24 mouse cellular contexts compared by ENCODE assay signal in genomic region chr17:12671029-12671605, GRCm38 (mm10). TPM values are rescaled to one million over a fixed set of nuclear protein-coding genes. Genes with fewer than 3 reads are reported as not detected.
DNase-seq lines count a peak whose midpoint lies in the region; ATAC-seq and TF ChIP-seq lines count a peak whose summit lies in the region.
"Had no signal": no experiment of that assay in that cellular context is flagged by ENCODE, and none has a peak within 500 bp of the region (broad histone marks: within the 10 kb centered on the region; RNA-seq: fewer than 3 reads in every experiment).

No protein-coding gene starts in this region.

- H3K4me3 ChIP-seq in liver, adult 2 months (ENCODE audit: insufficient read depth, low read depth, low read length): no peak overlapping the region
- no peak overlapping the region for H3K4me3 ChIP-seq in liver, embryonic 11.5 days (ENCODE audit: low read depth, low read length)
- H3K4me3 ChIP-seq in kidney, adult 2 months (ENCODE audit: insufficient read depth, low read depth, low read length): no peak overlapping the region
- H3K4me3 ChIP-seq in small intestine, adult 2 months (ENCODE audit: low read depth, low read length): no peak overlapping the region
- H3K4me3 ChIP-seq in midbrain, embryonic 10.5 days: no peak overlapping the region
- H3K4me3 ChIP-seq: embryonic facial prominence, embryonic 13.5 days; forebrain, embryonic 15.5 days; left cerebral cortex, adult 2 months; megakaryocyte, embryonic 14.5 days; midbrain, embryonic 15.5 days; neural tube, embryonic 15.5 days had no signal

- ATAC-seq in liver, embryonic 11.5 days (replicated peaks; ENCODE audit: low FRiP score): no peak
- ATAC-seq: forebrain, embryonic 15.5 days; midbrain, embryonic 15.5 days had no signal

- peak; percentile 89 for DNase-seq in liver, adult 2 months (ENCODE audit: extremely low read depth, low read depth, low spot score)
- no peak for DNase-seq in liver, embryonic 11.5 days (ENCODE audit: low spot score)
- peak; percentile 87 for DNase-seq in kidney, adult 2 months
- DNase-seq in kidney, postnatal 10 days: peak; percentile 36
- DNase-seq in lung, postnatal 10 days: no peak
- no peak for DNase-seq in midbrain, embryonic 10.5 days (ENCODE audit: low spot score)
- DNase-seq: adrenal gland, adult 2 months; cerebellum, postnatal 10 days; heart, postnatal 14 days; layer of hippocampus, adult 9-11 months; left cerebral cortex, postnatal 4 days; lung, adult 18-20 months had no signal

- H3K79me2 ChIP-seq in liver, adult 2 months (ENCODE audit: control insufficient read depth, insufficient read depth, low read length): peaks cover 21% of the 10 kb centered on the region; the same call in 1 of the 2 replicates

- H3K9ac ChIP-seq in liver, adult 2 months (ENCODE audit: low read depth, low read length): no peak overlapping the region
- no peak overlapping the region for H3K9ac ChIP-seq in liver, embryonic 11.5 days (ENCODE audit: low read depth, low read length)
- H3K9ac ChIP-seq: embryonic facial prominence, embryonic 13.5 days; forebrain, embryonic 15.5 days; hindbrain, embryonic 14.5 days; midbrain, embryonic 15.5 days; neural tube, embryonic 15.5 days had no signal

- H3K4me1 ChIP-seq in liver, adult 2 months (ENCODE audit: control insufficient read depth, insufficient read depth, low read length): peaks cover 29% of the 10 kb centered on the region
- H3K4me1 ChIP-seq in liver, embryonic 11.5 days (replicated peaks; ENCODE audit: control insufficient read depth, insufficient read depth, low read length): peaks cover 37% of the 10 kb centered on the region
- H3K4me1 ChIP-seq in kidney, adult 2 months (ENCODE audit: control insufficient read depth, insufficient read depth, low read length): peaks cover 29% of the 10 kb centered on the region
- H3K4me1 ChIP-seq in small intestine, adult 2 months (ENCODE audit: control insufficient read depth, insufficient read depth, insufficient read length, low read length): peaks cover 39% of the 10 kb centered on the region
- H3K4me1 ChIP-seq in midbrain, embryonic 10.5 days: peaks cover 18% of the 10 kb centered on the region
- H3K4me1 ChIP-seq: forebrain, embryonic 15.5 days; megakaryocyte, embryonic 14.5 days; midbrain, embryonic 15.5 days had no signal

- 26% methylated on average over 5 of the region's 5 CpGs for WGBS in liver, adult 2 months
- WGBS in liver, embryonic 11.5 days: 69% methylated on average over 5 of the region's 5 CpGs
- 53% methylated on average over 5 of the region's 5 CpGs for WGBS in kidney, adult 2 months
- WGBS in small intestine, adult 2 months: 29% methylated on average over 5 of the region's 5 CpGs
- WGBS in midbrain, embryonic 10.5 days: 87% methylated on average over 5 of the region's 5 CpGs

- no peaks in the 10 kb centered on the region for H3K36me3 ChIP-seq in liver, adult 2 months (ENCODE audit: control insufficient read depth, insufficient read depth, low read length)
- no peaks in the 10 kb centered on the region for H3K36me3 ChIP-seq in liver, embryonic 11.5 days (ENCODE audit: control insufficient read depth, insufficient read depth, low read length)
- no peaks in the 10 kb centered on the region for H3K36me3 ChIP-seq in kidney, adult 2 months (ENCODE audit: control insufficient read depth, insufficient read depth, low read length)
- 0 out of 2 replicates have a peak, but pooled peaks cover 2% of the 10 kb centered on the region for H3K36me3 ChIP-seq in small intestine, adult 2 months (ENCODE audit: control insufficient read depth, insufficient read depth, low read length)
- no peaks in the 10 kb centered on the region for H3K36me3 ChIP-seq in midbrain, embryonic 10.5 days
- H3K36me3 ChIP-seq: embryonic facial prominence, embryonic 13.5 days; forebrain, embryonic 15.5 days; midbrain, embryonic 15.5 days; neural tube, embryonic 15.5 days had no signal

- peak overlapping the region; percentile 82 for H3K27ac ChIP-seq in liver, adult 2 months (replicated peaks; ENCODE audit: insufficient read depth, low read depth, low read length)
- H3K27ac ChIP-seq in liver, embryonic 11.5 days (ENCODE audit: low read depth, low read length): no peak overlapping the region
- peak overlapping the region; percentile 85 for H3K27ac ChIP-seq in kidney, adult 2 months (ENCODE audit: insufficient read depth, low read depth, low read length)
- H3K27ac ChIP-seq in small intestine, adult 2 months (ENCODE audit: insufficient read depth, low read depth, low read length): peak overlapping the region; percentile 74
- no peak overlapping the region for H3K27ac ChIP-seq in midbrain, embryonic 10.5 days (replicated peaks)
- H3K27ac ChIP-seq: embryonic facial prominence, embryonic 13.5 days; forebrain, embryonic 15.5 days; hindbrain, embryonic 14.5 days; left cerebral cortex, adult 2 months; midbrain, embryonic 15.5 days; neural tube, embryonic 15.5 days; stomach, postnatal 0 days had no signal

- no peaks in the 10 kb centered on the region for H3K9me3 ChIP-seq in liver, embryonic 11.5 days (ENCODE audit: control insufficient read depth, low read length)
- H3K9me3 ChIP-seq in midbrain, embryonic 10.5 days (replicated peaks): no peaks in the 10 kb centered on the region
- H3K9me3 ChIP-seq: embryonic facial prominence, embryonic 13.5 days; forebrain, embryonic 15.5 days; megakaryocyte, embryonic 14.5 days; midbrain, embryonic 15.5 days; neural tube, embryonic 15.5 days had no signal

- H3K27me3 ChIP-seq in liver, adult 2 months (ENCODE audit: control insufficient read depth, insufficient read depth, low read length): no peaks in the 10 kb centered on the region
- no peaks in the 10 kb centered on the region for H3K27me3 ChIP-seq in liver, embryonic 11.5 days (replicated peaks; ENCODE audit: control insufficient read depth, insufficient read depth, low read length)
- no peaks in the 10 kb centered on the region for H3K27me3 ChIP-seq in kidney, adult 2 months (replicated peaks; ENCODE audit: control insufficient read depth, insufficient read depth, low read length)
- no peaks in the 10 kb centered on the region for H3K27me3 ChIP-seq in small intestine, adult 2 months (ENCODE audit: control insufficient read depth, insufficient read depth, low read length)
- no peaks in the 10 kb centered on the region for H3K27me3 ChIP-seq in midbrain, embryonic 10.5 days (ENCODE audit: low read depth, poor library complexity, severe bottlenecking)
- H3K27me3 ChIP-seq: embryonic facial prominence, embryonic 13.5 days; forebrain, embryonic 15.5 days; midbrain, embryonic 15.5 days; neural tube, embryonic 15.5 days had no signal

- TF ChIP-seq CTCF in liver, adult 2 months (IDR thresholded peaks at IDR 0.05; ENCODE audit: low read depth, low read length): no peak
- TF ChIP-seq CTCF in kidney, adult 2 months (conservative IDR thresholded peaks at IDR 0.05; ENCODE audit: insufficient read depth, insufficient read length, low read depth, low read length): no peak
- TF ChIP-seq CTCF in small intestine, adult 2 months (IDR thresholded peaks at IDR 0.05; ENCODE audit: extremely low read depth, insufficient read length, insufficient replicate concordance, low read depth, low read length): no peak

- TF ChIP-seq POLR2A in liver, adult 2 months (IDR thresholded peaks at IDR 0.05; ENCODE audit: extremely low read depth, insufficient read depth, low read length): no peak
- peak; percentile 13 for TF ChIP-seq POLR2A in kidney, adult 2 months (IDR thresholded peaks at IDR 0.05; ENCODE audit: low read depth, low read length)
- no peak for TF ChIP-seq POLR2A in small intestine, adult 2 months (IDR thresholded peaks at IDR 0.05; ENCODE audit: low read depth, low read length)

- no peak overlapping the region for H3K4me2 ChIP-seq in liver, embryonic 11.5 days
- H3K4me2 ChIP-seq: embryonic facial prominence, embryonic 13.5 days; forebrain, embryonic 15.5 days; heart, embryonic 11.5 days; hindbrain, embryonic 14.5 days; midbrain, embryonic 15.5 days; neural tube, embryonic 15.5 days had no signal

RNA-seq across cellular contexts. Expression of gene Slc22a1, which starts 4.5 kb away (rescaled TPM):
- 311 and 487 TPM in 2 replicates for total RNA-seq in liver, adult 2 months (2014; rRNA removed)
- 527 and 571 TPM in 2 replicates for polyA plus RNA-seq in liver, adult 2 months (2012; rRNA removed)
- 0.10 TPM in 1 of 2 replicates, not detected in the other for polyA plus RNA-seq in liver, embryonic 11.5 days (2014; fragmentation: Nextera tagmentation; extraction: Ambion mirVana)
- polyA plus RNA-seq in kidney, adult 2 months (2012; rRNA removed): 468 and 516 TPM in 2 replicates
- 32.1 and 46.4 TPM in 2 replicates for polyA plus RNA-seq in small intestine, adult 2 months (2012; rRNA removed)
- polyA plus RNA-seq in midbrain, embryonic 10.5 days (2016; fragmentation: Nextera tagmentation; extraction: Ambion mirVana): not detected in 2 replicates
- total RNA-seq: gastrocnemius, postnatal 4 days had no signal
- polyA plus RNA-seq: C2C12; forebrain, embryonic 15.5 days; hindbrain, embryonic 14.5 days; midbrain, embryonic 15.5 days; neural tube, embryonic 15.5 days had no signal

Comparison
In these comparisons a context has a peak if more than half of its experiments do, and no peak if none do; other contexts are left out.
1. DNase-seq: peak in liver, adult 2 months (single experiment), kidney, adult 2 months (single experiment) and kidney, postnatal 10 days (single experiment); none in liver, embryonic 11.5 days (single experiment), lung, postnatal 10 days (single experiment) and midbrain, embryonic 10.5 days (single experiment).
2. H3K27ac ChIP-seq: peak in liver, adult 2 months (single experiment), kidney, adult 2 months (single experiment) and small intestine, adult 2 months (single experiment); none in liver, embryonic 11.5 days (single experiment) and midbrain, embryonic 10.5 days (single experiment).
3. RNA of gene Slc22a1, which starts 4.5 kb away (polyA plus RNA-seq): 527 to 571 TPM in liver, adult 2 months, 468 to 516 TPM in kidney, adult 2 months and 32.1 to 46.4 TPM in small intestine, adult 2 months; 0.10 TPM in liver, embryonic 11.5 days and not detected in midbrain, embryonic 10.5 days; every median in the first group is over 10 times any median in the second.